Mouse (Mus musculus) T-helper 1 cell (primary cell): ENCODE results near the gene Rnf115.

Source experiments
- in situ Hi-C: fragments of 300-600 bp; cut with MboI, MseI; formaldehyde crosslinking; loops from one replicate; pipeline ENCODE4 v1.15.1; 2025; ENCODE audit warnings: high pct_unique_total_duplicates

Rnf115 gene

DNA sequence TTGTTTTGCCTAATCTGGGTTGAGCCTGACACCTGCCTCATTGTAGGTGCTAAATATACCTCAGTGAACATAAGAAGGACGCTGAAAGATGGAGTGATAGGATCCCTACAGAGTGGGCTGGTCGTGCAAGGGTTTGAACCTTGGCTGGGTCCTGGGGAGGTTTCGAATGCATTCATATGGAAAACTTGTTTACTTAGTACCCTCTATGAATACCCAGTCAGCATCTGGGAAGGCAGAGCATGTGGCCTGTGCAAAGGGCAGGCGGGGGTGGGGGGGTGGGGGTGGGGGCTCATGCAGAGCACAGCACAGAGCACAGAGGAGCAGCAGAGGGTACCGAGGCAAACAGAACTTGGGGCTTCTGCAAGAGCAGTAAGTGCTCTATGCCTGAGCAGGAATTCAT, 105.5 kb downstream of the Rnf115 start:
- in situ Hi-C loops, result no loop called here

DNA sequence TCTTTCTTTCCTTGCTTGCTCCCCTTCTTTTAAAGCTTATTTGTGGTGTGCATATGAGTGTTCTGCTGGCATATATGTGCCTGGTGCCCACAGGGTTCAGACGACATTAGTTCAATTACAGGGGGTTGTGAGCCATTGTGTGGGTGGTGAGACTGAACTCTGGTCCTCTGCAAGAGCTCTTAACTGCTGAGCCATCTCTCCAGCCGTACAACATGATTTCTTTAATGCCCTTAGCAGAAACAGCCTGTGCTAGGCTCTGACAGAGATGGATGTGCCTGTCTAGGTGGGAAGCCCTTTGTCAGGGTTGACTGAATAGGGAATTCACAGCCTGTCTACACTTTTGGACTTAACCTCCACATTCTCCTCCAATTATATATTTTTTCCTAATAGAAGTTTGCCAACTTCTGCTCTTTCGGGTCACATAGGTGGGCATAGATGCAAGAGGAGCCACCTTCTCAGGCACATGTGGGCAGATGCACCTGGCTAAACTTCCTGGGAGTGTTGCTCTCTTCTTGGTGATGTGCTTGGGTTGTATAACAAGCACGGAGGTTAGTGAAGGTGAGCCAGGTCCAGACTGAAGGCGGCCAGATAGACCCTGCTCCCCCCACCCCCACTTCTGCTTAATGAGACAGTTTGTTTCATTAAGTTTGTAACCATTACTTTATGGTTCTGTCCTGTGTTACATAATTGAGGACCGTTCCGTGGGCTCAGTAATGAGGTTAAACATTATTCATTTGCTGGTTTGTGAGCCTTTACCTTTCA, 107.3 kb downstream of the Rnf115 start:
- in situ Hi-C loops, result no loop called here

DNA sequence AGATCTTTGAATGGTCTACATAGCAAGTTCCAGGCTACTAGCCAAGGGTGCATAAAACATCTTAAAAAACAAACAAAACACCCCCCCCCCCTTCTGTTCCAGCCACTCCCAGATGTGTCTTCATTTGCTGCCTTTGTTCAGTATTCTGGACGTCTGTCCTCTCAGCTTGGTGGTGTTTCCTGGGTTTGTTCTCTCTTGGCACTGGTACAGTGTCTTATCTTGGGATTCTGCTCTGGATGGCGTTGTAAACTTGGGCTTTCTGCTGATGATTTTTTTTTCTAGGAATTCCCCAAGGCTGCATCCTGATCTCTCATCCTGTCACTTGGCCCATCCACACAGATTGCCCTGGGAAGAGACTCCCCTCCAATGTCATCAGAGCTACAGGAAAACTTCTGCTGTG, 109.0 kb downstream of the Rnf115 start:
- in situ Hi-C loops, result no loop called here

DNA sequence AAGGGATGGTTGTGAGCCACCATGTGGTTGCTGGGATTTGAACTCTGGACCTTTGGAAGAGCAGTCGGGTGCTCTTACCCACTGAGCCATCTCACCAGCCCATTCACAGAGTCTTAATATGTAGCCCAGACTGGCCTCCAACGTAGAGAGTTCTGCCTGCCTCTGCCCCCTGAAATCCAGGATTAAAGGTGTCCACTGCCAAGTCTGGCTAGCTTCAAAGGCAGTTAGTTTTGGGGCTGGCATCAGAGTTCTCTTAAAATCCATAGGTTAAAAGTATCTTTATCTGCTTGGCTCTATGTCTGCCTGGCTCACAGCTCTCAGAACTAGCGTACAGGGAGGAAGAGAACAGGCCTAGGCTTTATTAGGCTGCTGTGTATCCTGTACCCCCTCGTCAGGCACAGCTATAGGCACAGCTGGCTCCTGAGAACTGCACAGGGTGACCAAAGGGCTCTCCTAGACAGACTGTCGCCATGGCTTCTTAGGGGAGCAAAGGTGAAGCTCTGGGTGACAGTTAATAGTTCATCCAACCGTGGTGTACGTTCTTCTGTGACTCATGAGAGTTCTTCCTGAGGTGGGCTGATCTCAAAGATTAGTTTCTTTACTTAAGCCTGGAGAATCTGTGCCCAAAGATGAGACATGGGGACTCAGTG, 111.7 kb downstream of the Rnf115 start:
- in situ Hi-C loops, result no loop called here
